Mouse (Mus musculus) embryonic facial prominence, embryonic 10.5 days (tissue): ENCODE data around the gene Zfp217. TPM values are rescaled to one million over a fixed set of nuclear protein-coding genes. Genes with fewer than 3 reads are reported as not detected.
A peak's percentile ranks its signal among the peaks of the same experiment; 100 is the strongest.

ENCODE experiments used
- DNase-seq: peaks from one replicate; pipeline ENCODE4 v3.0.0-alpha.2; 2017; ENCODE audit warnings: low spot score
- H3K27ac ChIP-seq: fragments of 300-500 bp; sonication (generic); replicated peaks from 2 replicates; pipeline ENCODE4 v1.5.1; 2016; ENCODE audit warnings: mild to moderate bottlenecking
- H3K27me3 ChIP-seq: fragments of 300-500 bp; sonication (generic); replicated peaks from 2 replicates; pipeline ENCODE4 v1.6.1; 2016; ENCODE audit warnings: low read depth, mild to moderate bottlenecking; ENCODE audit not compliant: poor library complexity, severe bottlenecking
- H3K36me3 ChIP-seq: fragments of 300-500 bp; sonication (generic); replicated peaks from 2 replicates; pipeline ENCODE4 v1.6.1; 2016; ENCODE audit warnings: mild to moderate bottlenecking, moderate library complexity
- H3K4me1 ChIP-seq: fragments of 300-500 bp; sonication (generic); 2 replicates; pipeline ENCODE4 v1.6.1; 2016
- H3K4me3 ChIP-seq: fragments of 300-500 bp; sonication (generic); 2 replicates; pipeline ENCODE4 v1.5.1; 2016; ENCODE audit warnings: mild to moderate bottlenecking, moderate library complexity
- H3K9me3 ChIP-seq: fragments of 300-500 bp; sonication (generic); 2 replicates; pipeline ENCODE4 v1.6.1; 2016; ENCODE audit warnings: mild to moderate bottlenecking
- WGBS: fragments of 180-500 bp; shearing (Covaris S2); methylation state at CpG from one replicate; pipeline ENCODE4 v1.1.7; 2016; 5-methylcytosine and 5-hydroxymethylcytosine counted together
- polyA plus RNA-seq: library from polyadenylated mRNA; unstranded; fragments of >200 nt; fragmentation: Nextera tagmentation; extraction: Ambion mirVana; gene quantifications from 2 replicates; pipeline ENCODE4 v1.2.1, GENCODE M21; 2016

Zfp217 gene
- polyA plus RNA-seq, 1 experiment from 2014 or later: 4.2 TPM

- no peaks in the 10 kb centered on the region for H3K4me1 ChIP-seq
- WGBS: 55% methylated on average over 9 of the region's 9 CpGs
Measured at GRCm38 (mm10) chr2:170103852-170104251, 44.1 kb downstream of the Zfp217 start.

DNA sequence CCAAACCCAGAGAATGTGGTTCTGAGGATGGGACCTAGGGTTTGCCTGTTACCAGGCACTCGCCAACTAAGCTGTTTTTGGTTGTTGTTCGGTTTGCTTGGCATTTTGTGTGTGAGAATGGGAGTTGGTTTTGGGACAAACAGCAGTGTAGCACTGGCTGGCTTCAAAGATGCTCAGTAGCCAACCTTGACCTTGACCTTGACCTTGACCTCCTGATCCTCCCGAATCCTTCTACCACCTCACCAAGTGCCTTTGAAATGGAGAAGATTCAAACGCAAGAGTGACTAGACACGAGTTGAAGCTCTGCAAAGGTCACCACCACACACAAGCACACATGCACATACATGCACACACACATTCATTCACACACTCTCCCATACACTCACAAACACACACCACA is 44.6 kb downstream of the Zfp217 start:
- H3K4me3 ChIP-seq: no peak overlapping the region
- H3K36me3 ChIP-seq: peaks cover 28% of the 10 kb centered on the region
- no peaks in the 10 kb centered on the region for H3K9me3 ChIP-seq
- H3K27ac ChIP-seq: no peak overlapping the region
- 83% methylated on average over 5 of the region's 5 CpGs for WGBS
- H3K4me1 ChIP-seq: no peaks in the 10 kb centered on the region
- no peaks in the 10 kb centered on the region for H3K27me3 ChIP-seq
- no peak for DNase-seq

More at GRCm38 (mm10) chr2:170103852-170104251, 44.1 kb downstream of the Zfp217 start:
- Histone ChIP-seq H3K4me3 (no peak overlapping the region), H3K27ac (no peak overlapping the region), H3K9me3 (no peaks in the 10 kb centered on the region), H3K36me3 (peaks cover 31% of the 10 kb centered on the region), H3K27me3 (no peaks in the 10 kb centered on the region)
- peak; percentile 68 for DNase-seq

DNA sequence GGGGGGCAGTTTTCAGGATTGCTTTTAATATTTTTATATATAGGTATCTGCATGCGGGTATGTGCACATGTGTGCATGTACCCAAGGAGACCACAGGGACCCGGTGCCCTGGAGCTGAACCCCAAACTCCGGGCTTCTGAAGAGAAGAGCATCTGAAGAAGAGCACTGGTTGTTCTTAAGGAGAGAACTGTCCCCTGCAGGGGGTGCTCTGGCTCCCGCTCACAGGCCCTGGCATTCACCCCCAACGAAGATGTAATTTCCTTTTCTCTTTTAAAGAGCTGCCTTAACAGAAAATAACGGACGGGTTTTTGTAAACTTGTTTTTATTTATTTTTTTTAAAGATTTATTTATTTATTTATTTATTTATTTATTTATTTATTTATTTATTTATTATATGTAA is 46.0 kb downstream of the Zfp217 start:
- H3K27ac ChIP-seq: no peak overlapping the region
- WGBS: 75% methylated on average over 7 of the region's 7 CpGs

DNA sequence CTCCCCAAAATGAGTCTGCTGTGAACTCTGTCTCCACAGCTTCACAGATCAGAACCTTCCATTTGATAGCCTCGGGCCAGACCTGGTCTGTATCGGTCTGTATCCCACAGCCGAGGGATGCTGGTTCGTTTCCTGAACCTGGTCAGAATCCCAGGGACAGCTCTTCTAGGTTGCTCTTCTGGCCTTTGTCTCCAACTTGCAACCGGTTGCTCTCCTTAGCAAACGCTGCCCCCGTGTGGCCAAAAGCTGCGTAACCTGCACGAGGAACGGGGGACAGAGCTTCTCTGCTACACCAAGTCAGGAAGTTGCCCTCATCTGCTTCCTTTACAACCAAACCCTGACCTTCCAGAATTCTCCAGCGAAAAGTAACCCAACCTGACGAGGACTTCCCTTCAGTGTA is 46.8 kb downstream of the Zfp217 start:
- no peaks in the 10 kb centered on the region for H3K4me1 ChIP-seq
- H3K36me3 ChIP-seq: peaks cover 7% of the 10 kb centered on the region; the same call in 1 of the 2 replicates
- 5% methylated on average over 12 of the region's 12 CpGs for WGBS
- no peak overlapping the region for H3K4me3 ChIP-seq
- DNase-seq: peak; percentile 93
- H3K27me3 ChIP-seq: no peaks in the 10 kb centered on the region
- no peaks in the 10 kb centered on the region for H3K9me3 ChIP-seq
- H3K27ac ChIP-seq: peak overlapping the region; percentile 70

More for the DNA sequence above, 46.0 kb downstream of the Zfp217 start:
- peaks cover 14% of the 10 kb centered on the region for H3K36me3 ChIP-seq
- no peak for DNase-seq
- H3K9me3 ChIP-seq: no peaks in the 10 kb centered on the region
- no peaks in the 10 kb centered on the region for H3K27me3 ChIP-seq
- H3K4me1 ChIP-seq: no peaks in the 10 kb centered on the region
- H3K4me3 ChIP-seq: no peak overlapping the region

DNA sequence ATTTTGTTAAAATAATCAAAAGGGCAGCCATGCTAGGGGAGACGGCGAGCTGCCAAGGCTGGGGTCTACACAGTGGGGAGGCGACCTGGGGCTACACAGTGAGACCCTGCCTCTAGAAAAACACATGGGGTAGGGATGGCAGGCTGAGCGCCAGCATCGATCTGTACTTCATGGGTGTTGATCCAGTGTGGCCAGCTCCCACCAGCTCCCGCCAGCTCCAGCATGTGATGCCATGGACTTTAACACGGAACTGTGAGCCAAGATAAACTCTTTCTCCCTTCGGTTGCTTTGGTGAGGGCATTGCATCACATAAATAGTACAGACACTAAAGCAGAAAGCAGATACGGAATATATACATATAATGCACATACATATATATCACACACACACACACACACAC is 53.0 kb downstream of the Zfp217 start:
- 87% methylated on average over 9 of the region's 9 CpGs for WGBS
- no peak for DNase-seq
- H3K27ac ChIP-seq: no peak overlapping the region

DNA sequence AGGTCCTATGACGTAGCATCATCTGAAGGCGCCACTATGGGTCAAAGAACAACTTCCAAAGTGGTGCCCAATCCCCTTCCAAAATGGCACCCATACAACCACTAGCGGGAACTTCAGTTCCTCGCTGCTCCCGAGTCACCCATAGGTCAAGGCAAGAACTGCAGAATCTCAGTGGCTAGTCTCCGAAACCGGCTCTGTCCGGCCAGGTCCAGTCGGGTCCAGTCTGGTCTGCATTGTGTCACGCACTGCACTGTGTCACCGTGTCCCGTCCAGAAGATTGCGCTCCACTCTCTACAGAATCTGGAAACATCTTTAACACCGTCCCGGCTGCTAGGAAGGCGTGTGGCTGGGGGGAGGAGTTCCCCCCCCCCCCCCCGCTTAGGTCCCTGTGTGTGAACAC is 53.7 kb downstream of the Zfp217 start:
- H3K4me3 ChIP-seq: no peak overlapping the region
- H3K27ac ChIP-seq: no peak overlapping the region
- H3K27me3 ChIP-seq: no peaks in the 10 kb centered on the region
- WGBS: 92% methylated on average over 17 of the region's 17 CpGs
- H3K9me3 ChIP-seq: no peaks in the 10 kb centered on the region
- H3K4me1 ChIP-seq: no peaks in the 10 kb centered on the region
- H3K36me3 ChIP-seq: no peaks in the 10 kb centered on the region
- DNase-seq: no peak

More for the DNA sequence above, 53.0 kb downstream of the Zfp217 start:
- no peaks in the 10 kb centered on the region for H3K36me3 ChIP-seq
- no peak overlapping the region for H3K4me3 ChIP-seq
- no peaks in the 10 kb centered on the region for H3K27me3 ChIP-seq
- no peaks in the 10 kb centered on the region for H3K9me3 ChIP-seq
- H3K4me1 ChIP-seq: no peaks in the 10 kb centered on the region

DNA sequence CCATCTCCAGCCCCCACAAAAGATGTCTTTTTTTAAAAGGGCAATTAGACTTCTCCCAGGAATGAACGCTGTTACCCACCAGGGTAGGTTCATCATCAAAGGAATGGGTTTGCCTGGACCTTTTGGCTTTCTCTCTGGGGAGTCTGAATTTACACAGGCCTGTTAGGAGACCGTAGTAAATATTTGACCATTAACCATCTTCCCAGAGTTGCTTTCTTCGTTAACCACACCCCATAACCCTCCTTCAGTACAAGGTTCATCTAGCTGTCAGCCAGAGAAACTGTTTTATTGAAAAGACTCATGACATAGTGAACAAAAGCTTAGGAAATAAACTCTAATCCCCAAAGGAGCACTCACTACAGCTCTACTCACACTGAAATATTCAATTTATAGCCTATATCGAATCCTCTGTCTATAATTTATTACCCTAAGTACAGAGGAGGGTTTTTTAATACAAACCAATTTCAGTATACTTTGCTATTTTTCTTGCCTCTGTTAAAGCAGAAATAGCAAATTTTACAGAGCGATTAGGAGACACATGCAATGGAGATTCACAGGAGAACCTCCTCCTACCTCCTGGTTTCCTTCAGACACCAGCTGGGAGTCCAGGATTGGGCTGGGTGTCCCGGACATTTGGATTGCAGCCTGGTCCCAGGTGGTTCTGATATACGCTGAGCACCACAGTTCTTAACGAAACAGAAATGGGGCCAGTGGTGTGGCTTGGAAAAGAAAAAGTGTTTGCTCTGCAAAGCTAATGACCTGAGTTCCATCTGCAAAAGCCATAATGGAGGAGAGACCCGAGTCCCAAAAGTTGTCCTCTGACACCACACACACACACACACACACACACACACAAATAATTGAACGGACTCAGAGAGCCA is 56.1 kb downstream of the Zfp217 start:
- H3K36me3 ChIP-seq: no peaks in the 10 kb centered on the region
- H3K4me1 ChIP-seq: peaks cover 7% of the 10 kb centered on the region; the same call in 1 of the 2 replicates
- DNase-seq: no peak
- no peak overlapping the region for H3K4me3 ChIP-seq
- no peaks in the 10 kb centered on the region for H3K9me3 ChIP-seq
- H3K27me3 ChIP-seq: no peaks in the 10 kb centered on the region
- no peak overlapping the region for H3K27ac ChIP-seq
- WGBS: 83% methylated on average over 10 of the region's 10 CpGs

DNA sequence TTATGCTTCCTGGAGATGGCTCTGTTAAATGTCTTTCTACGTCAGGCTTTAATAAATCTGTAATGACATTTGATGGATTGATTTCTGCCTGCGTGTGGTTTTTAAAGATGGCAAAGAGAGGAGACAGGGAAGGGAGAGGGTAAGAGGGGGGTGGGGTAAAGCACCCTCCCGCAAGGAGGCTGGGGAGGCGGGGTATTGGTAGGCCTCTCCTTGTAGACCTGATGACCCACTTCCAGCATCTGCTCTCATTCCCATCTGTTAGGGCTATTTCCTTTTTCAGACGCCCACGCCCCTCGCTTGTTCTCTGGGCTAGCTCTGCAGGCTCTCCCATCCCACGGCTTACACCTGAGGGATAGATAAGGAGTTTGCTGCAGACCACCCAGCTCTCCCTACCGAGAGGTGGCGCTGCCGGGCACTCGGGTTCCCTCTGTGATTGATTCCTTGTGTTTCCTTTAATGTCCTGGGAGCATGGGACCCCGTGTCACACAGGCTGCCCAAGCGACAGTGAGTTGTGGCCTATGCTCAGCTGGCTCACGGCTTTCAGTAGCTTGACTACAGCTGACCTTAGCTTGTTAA is 69.4 kb downstream of the Zfp217 start:
- peak; percentile 24 for DNase-seq
- Histone ChIP-seq H3K9me3 (no peaks in the 10 kb centered on the region), H3K27ac (no peak overlapping the region; the same call in 1 of the 2 replicates), H3K4me1 (peaks cover 13% of the 10 kb centered on the region), H3K36me3 (no peaks in the 10 kb centered on the region), H3K27me3 (no peaks in the 10 kb centered on the region), H3K4me3 (no peak overlapping the region)
- 57% methylated on average over 15 of the region's 15 CpGs for WGBS

DNA sequence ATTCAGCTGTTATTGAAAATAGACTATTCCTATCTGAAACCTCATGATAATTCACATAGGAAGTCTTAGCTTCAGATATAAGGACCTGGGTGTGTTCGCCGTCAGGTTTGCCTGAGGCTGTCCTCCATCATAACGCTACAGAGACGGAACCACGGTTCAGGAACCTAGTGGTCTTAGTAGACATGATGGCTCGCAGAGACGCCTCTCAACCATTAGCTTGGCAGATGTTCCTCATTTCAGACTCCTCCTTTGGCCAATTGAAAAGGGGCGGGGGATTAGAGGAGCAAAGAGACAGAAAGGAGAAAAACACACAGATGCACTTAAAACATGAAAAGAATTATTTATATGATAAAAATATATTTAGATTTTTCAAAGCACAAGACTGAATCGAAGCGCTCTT is 69.9 kb downstream of the Zfp217 start:
- H3K36me3 ChIP-seq: no peaks in the 10 kb centered on the region
- H3K27ac ChIP-seq: no peak overlapping the region
- 84% methylated on average over 10 of the region's 10 CpGs for WGBS
- no peaks in the 10 kb centered on the region for H3K9me3 ChIP-seq
- peaks cover 13% of the 10 kb centered on the region for H3K4me1 ChIP-seq
- no peak for DNase-seq
- H3K27me3 ChIP-seq: no peaks in the 10 kb centered on the region
- no peak overlapping the region for H3K4me3 ChIP-seq

DNA sequence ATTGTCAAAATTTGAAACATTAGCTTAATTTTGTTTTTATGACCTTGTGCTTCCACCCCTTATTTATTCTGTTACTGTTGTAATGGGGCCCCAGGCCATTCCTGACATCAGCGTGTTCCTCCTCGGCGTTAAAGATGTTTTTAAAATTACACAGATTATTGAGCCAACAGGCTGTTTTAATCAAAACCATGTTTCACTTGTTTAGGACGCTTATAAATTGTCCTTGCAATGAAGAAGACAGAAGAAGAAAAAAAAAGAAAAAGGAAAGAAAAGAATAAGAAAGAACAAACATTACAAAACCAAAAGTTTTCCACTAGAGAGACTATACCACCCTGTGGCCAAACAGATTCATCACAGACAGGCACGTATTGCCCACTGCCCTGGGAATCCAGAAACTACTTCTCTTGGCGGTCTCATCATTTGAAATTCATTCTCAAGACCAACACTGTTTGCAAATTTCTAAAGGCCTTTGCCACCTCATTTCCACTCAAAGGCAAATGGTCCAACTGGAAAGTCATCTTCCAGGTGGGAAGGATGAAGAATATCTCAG is 70.9 kb downstream of the Zfp217 start:
- no peak overlapping the region for H3K4me3 ChIP-seq
- H3K36me3 ChIP-seq: no peaks in the 10 kb centered on the region
- no peaks in the 10 kb centered on the region for H3K27me3 ChIP-seq
- DNase-seq: no peak
- H3K27ac ChIP-seq: no peak overlapping the region
- no peaks in the 10 kb centered on the region for H3K9me3 ChIP-seq
- WGBS: 52% methylated on average over 6 of the region's 6 CpGs
- H3K4me1 ChIP-seq: peaks cover 13% of the 10 kb centered on the region

DNA sequence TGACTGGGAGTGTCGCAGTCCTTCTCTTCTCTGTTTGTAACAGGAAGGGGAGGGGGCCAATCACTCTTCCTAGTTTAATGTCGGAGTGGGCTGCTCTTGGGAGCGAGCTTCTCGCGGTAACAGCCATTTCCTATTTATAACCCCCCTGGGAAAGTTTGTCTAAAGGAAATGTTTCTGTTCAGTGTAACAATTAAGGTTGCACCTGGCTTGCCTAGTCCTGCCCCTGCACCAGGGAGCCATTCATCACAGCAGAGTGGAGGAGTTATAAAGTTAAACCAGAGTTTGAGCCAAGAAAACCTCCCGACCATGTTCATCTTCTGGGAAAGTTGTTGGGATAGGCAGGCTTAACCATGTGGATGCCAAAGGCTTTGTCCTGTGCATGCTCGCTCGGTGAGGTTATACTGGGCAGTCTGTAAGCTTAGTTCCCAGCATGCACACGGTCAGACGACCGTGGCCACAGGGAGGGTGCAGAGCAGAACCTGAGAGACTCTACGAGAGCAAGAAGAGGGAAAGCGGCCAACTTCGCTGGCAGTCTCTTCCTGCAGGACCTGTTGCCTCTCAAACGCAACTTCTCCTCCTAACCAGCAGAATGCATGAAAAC is 77.2 kb downstream of the Zfp217 start:
- H3K27me3 ChIP-seq: no peaks in the 10 kb centered on the region
- DNase-seq: peak; percentile 21
- 59% methylated on average over 15 of the region's 15 CpGs for WGBS
- no peak overlapping the region for H3K4me3 ChIP-seq
- no peaks in the 10 kb centered on the region; the same call in 1 of the 2 replicates for H3K9me3 ChIP-seq
- H3K27ac ChIP-seq: 0 out of 2 replicates have a peak overlapping the region, but pooled peaks have one; percentile 44
- H3K4me1 ChIP-seq: peaks cover 13% of the 10 kb centered on the region
- H3K36me3 ChIP-seq: no peaks in the 10 kb centered on the region

DNA sequence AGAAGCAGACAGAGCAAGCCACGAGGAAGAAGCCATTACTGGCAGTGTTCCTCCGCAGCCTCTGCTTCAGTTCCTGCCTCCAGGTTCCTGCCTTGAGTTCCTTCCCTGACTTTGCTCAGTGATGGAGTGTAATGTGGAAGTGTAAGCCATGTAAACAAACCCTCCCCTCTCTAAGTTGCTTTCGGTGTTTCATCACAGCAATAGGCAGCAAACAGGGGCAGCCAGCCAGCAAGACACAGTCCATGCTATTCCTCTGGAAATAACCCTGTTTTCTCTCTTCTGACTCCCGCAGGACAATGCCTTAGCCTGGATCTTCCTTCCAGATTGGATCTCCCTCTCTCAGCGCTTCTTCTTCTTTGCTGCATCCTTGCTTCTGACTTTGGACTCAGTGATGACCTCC is 77.9 kb downstream of the Zfp217 start:
- Histone ChIP-seq H3K4me3 (no peak overlapping the region), H3K27ac (no peak overlapping the region), H3K4me1 (peaks cover 13% of the 10 kb centered on the region), H3K27me3 (no peaks in the 10 kb centered on the region), H3K36me3 (no peaks in the 10 kb centered on the region), H3K9me3 (no peaks in the 10 kb centered on the region; the same call in 1 of the 2 replicates)
- no peak for DNase-seq
- 85% methylated on average over 5 of the region's 5 CpGs for WGBS
